Mouse (Mus musculus) heart, embryonic 15.5 days (tissue): ENCODE data around the gene Six3. TPM values are rescaled to one million over a fixed set of nuclear protein-coding genes. Genes with fewer than 3 reads are reported as not detected.

Source experiments
- ATAC-seq: fragments of 200-750 bp; cut with Nextera tagmentation; replicated peaks from 2 replicates; pipeline ENCODE4 v1.8.0; 2017; ENCODE audit warnings: low read depth, moderate TSS enrichment; ENCODE audit not compliant: insufficient number of reproducible peaks, insufficient read depth, low FRiP score
- H3K27ac ChIP-seq: fragments of 300-500 bp; sonication (generic); 2 replicates; pipeline ENCODE4 v1.5.1; 2015; ENCODE audit warnings: mild to moderate bottlenecking, inconsistent platforms
- H3K27me3 ChIP-seq: fragments of 300-500 bp; sonication (generic); 2 replicates; pipeline ENCODE4 v1.6.1; 2015; ENCODE audit warnings: inconsistent platforms
- H3K36me3 ChIP-seq: fragments of 300-500 bp; sonication (generic); 2 replicates; pipeline ENCODE4 v1.6.1; 2015; ENCODE audit warnings: mild to moderate bottlenecking, inconsistent platforms
- H3K4me1 ChIP-seq: fragments of 300-500 bp; sonication (generic); replicated peaks from 2 replicates; pipeline ENCODE4 v1.6.1; 2015; ENCODE audit warnings: inconsistent platforms
- H3K4me2 ChIP-seq: fragments of 300-500 bp; sonication (generic); 2 replicates; pipeline ENCODE4 v1.6.1; 2015; ENCODE audit warnings: inconsistent platforms, mild to moderate bottlenecking, moderate library complexity
- H3K4me3 ChIP-seq: fragments of 300-500 bp; sonication (generic); 2 replicates; pipeline ENCODE4 v1.5.1; 2015; ENCODE audit warnings: mild to moderate bottlenecking, inconsistent platforms
- H3K9ac ChIP-seq: fragments of 300-500 bp; sonication (generic); 2 replicates; pipeline ENCODE4 v1.6.1; 2015; ENCODE audit warnings: mild to moderate bottlenecking, inconsistent platforms
- H3K9me3 ChIP-seq: fragments of 300-500 bp; sonication (generic); replicated peaks from 2 replicates; pipeline ENCODE4 v1.6.1; 2016; ENCODE audit warnings: inconsistent platforms
- WGBS: fragments of 180-500 bp; shearing (Covaris S2); methylation state at CpG from one replicate; pipeline ENCODE4 v1.1.7; 2015; ENCODE audit warnings: mixed read lengths; 5-methylcytosine and 5-hydroxymethylcytosine counted together
- polyA plus RNA-seq: library from polyadenylated mRNA; unstranded; fragments of >200 nt; fragmentation: Nextera tagmentation; extraction: Ambion mirVana; gene quantifications from 2 replicates; pipeline ENCODE4 v1.2.1, GENCODE M21; 2015

The Six3 gene
- polyA plus RNA-seq, 1 experiment from 2014 or later, result not detected

- Histone ChIP-seq H3K9me3 (no peaks in the 10 kb centered on the region), H3K27ac (no peak overlapping the region), H3K4me3 (0 out of 2 replicates have a peak overlapping the region, but pooled peaks have one; percentile 21), H3K9ac (no peak overlapping the region), H3K27me3 (peaks cover 100% of the 10 kb centered on the region), H3K36me3 (no peaks in the 10 kb centered on the region), H3K4me1 (peaks cover 15% of the 10 kb centered on the region), H3K4me2 (no peak overlapping the region)
- ATAC-seq, result no peak
- WGBS, result 2% methylated on average over 30 of the region's 30 CpGs
These were observed 758 bp downstream of the Six3 start for GRCm38 (mm10) chr17:85614011-85614721.

- Histone ChIP-seq H3K4me1 (peaks cover 15% of the 10 kb centered on the region), H3K27me3 (peaks cover 100% of the 10 kb centered on the region), H3K4me2 (peak overlapping the region; percentile 28; the same call in 1 of the 2 replicates), H3K9ac (no peak overlapping the region), H3K4me3 (peak overlapping the region; percentile 21), H3K27ac (no peak overlapping the region), H3K9me3 (no peaks in the 10 kb centered on the region), H3K36me3 (no peaks in the 10 kb centered on the region)
- no peak for ATAC-seq
- WGBS, result under 1% methylated on average over 38 of the region's 38 CpGs
These were observed 1.4 kb downstream of the Six3 start for GRCm38 (mm10) chr17:85614722-85615331.

- WGBS, result under 1% methylated on average over 4 of the region's 4 CpGs
These were observed 2.2 kb downstream of the Six3 start for GRCm38 (mm10) chr17:85615586-85615985.

DNA sequence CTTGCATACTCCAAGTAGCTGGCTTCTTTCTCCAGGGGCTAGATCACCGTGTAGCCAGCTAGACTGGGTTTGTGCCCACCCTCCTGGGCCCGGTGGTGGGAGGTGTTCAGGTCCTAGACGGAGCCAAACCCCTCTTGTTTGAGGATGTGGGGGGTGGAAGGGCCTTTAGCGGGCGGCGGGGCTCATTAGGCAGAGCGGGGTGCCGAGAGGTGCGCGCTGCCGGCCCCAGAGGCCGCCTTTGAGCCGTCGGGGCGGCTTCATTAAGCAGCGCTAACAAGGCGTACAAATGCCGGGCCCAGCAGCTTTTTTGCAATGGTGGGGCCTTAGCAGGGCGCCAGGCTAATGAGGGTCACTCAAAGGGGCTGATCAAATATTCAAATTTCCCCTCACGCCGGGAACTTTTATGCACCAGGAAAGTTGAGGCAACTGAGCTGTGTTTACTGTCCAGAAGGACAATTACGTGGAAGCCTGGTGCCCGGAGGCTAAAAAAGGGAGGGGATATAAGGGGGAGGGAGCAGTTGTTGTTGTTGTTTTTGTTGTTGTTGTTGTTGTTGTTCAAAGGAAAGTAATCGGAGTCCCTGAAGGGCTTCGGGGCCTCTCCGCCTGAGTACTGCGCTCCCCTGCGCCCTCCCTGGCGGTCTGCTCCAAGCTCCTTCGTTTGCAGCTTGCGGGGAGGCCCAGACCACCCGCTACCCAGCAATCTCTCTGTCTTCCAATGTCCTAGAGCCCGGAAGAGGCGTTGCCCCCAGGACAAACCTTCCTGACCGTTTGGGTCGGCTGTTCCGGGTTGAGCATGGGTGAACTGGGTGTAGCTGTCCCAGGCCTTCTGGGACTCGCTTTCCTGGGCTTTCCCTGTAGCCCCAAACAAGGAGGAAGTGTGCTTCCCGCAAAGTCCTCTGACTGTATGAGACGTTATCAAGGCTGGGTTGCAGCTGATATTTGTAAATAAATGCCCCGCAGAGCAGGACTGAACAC is 3.4 kb downstream of the Six3 start:
- no peaks in the 10 kb centered on the region for H3K9me3 ChIP-seq
- peaks cover 100% of the 10 kb centered on the region for H3K27me3 ChIP-seq
- H3K4me2 ChIP-seq, result no peak overlapping the region
- H3K36me3 ChIP-seq, result no peaks in the 10 kb centered on the region
- 2% methylated on average over 40 of the region's 41 CpGs for WGBS
- H3K4me1 ChIP-seq, result peaks cover 28% of the 10 kb centered on the region
- no peak overlapping the region for H3K27ac ChIP-seq
- no peak for ATAC-seq
- H3K9ac ChIP-seq, result no peak overlapping the region
- no peak overlapping the region for H3K4me3 ChIP-seq

More at GRCm38 (mm10) chr17:85615586-85615985, 2.2 kb downstream of the Six3 start:
- peaks cover 100% of the 10 kb centered on the region for H3K27me3 ChIP-seq
- no peak overlapping the region for H3K4me3 ChIP-seq
- no peaks in the 10 kb centered on the region for H3K36me3 ChIP-seq
- H3K27ac ChIP-seq, result no peak overlapping the region
- H3K4me1 ChIP-seq, result peaks cover 15% of the 10 kb centered on the region
- H3K9me3 ChIP-seq, result no peaks in the 10 kb centered on the region
- peak overlapping the region; percentile 28; the same call in 1 of the 2 replicates for H3K4me2 ChIP-seq
- H3K9ac ChIP-seq, result no peak overlapping the region
- ATAC-seq, result no peak

- WGBS, result 1% methylated on average over 35 of the region's 36 CpGs
- H3K4me3 ChIP-seq, result peak overlapping the region; percentile 34
- peaks cover 29% of the 10 kb centered on the region for H3K4me1 ChIP-seq
- no peak overlapping the region for H3K9ac ChIP-seq
- H3K27me3 ChIP-seq, result peaks cover 100% of the 10 kb centered on the region
- H3K9me3 ChIP-seq, result no peaks in the 10 kb centered on the region
- no peak for ATAC-seq
- no peaks in the 10 kb centered on the region for H3K36me3 ChIP-seq
- H3K4me2 ChIP-seq, result peak overlapping the region; percentile 57
- no peak overlapping the region for H3K27ac ChIP-seq
These were observed 4.4 kb downstream of the Six3 start for GRCm38 (mm10) chr17:85617566-85618358.

DNA sequence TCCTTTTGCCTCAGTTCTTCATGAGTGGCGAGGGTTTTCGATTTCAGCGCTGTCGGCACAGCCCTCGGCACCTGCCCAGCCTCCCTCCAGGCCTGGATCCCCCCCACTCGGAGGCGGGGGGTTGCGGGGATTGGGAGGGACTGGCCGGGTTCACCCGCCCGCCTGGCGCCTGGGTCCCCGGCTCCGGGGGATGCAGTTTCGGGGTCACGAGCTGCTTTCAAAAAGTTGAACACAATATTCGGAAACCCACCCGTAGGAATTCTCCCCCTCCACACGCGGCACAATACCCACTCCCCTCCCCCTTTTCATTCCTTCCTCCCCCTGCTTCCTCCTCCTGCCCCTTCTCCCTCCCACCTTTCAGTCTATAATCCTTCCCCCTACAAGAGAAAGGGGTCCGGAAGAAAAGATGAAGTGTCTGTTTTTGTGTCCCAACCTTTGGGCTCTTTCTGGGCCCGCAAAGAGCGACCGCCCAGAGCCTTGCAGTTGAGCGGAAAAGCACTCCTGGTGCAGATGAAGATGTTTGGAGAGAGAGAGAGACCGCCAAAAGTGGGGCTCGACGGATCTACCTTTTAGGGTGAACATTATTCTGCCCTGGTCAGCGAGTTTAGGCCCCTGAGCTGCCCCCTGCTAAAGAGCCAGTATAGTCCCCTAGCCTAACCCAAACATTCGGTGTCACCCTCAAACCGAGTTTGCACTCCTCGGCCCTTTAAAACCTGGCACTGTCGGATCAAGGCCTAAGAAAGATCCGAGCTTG is 5.1 kb downstream of the Six3 start:
- peak overlapping the region; percentile 34 for H3K4me3 ChIP-seq
- H3K9me3 ChIP-seq, result no peaks in the 10 kb centered on the region
- H3K9ac ChIP-seq, result no peak overlapping the region
- H3K27me3 ChIP-seq, result peaks cover 100% of the 10 kb centered on the region
- no peaks in the 10 kb centered on the region for H3K36me3 ChIP-seq
- WGBS, result 2% methylated on average over 34 of the region's 34 CpGs
- H3K4me1 ChIP-seq, result peaks cover 32% of the 10 kb centered on the region
- no peak for ATAC-seq
- peak overlapping the region; percentile 57 for H3K4me2 ChIP-seq
- no peak overlapping the region for H3K27ac ChIP-seq

DNA sequence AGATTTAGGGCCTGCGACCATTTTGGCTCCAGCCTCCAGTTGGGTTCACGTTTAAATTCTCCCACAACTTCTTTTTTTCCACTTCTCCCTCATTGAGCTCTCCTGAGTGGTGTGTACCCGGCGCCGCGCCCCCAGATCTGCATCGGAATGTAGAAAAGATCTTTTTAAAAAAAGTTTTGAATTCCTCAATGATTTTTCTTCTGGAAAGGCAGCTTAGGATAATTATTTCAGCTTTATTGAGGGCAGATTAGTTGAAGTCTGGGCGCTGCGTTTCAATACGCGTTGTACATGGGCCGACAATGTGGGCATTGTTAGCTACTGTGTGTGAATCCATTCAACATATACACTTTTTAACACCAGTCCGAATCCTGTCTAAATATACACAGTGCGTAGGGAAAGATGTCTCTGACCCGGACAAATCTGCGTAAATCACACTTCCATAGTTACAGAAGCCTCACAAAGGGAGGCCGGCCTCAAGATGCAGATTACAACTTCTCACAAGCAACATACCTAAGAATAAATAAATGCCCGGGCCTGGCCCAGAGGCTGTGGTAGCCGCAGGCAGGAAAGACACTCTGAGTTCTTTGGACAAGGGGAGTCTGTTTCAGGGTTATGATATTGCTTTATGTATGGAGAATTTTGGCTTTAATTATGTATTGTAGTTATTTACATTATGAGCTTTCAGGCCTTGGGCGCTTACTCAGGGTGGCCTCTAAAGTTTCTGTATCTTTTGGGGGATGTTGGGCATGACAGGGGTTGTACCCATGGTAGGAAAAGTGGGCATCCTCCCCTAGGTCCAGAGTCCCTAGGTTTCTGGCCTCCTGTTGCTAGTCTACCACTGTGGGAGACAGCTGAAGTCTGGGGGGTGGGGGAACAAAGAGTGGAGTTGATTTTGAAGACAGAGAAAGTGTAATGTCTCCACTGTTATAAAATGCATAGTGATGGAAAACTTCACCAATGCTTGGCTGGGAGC is 6.0 kb downstream of the Six3 start:
- H3K4me3 ChIP-seq, result no peak overlapping the region
- no peak for ATAC-seq
- no peak overlapping the region for H3K27ac ChIP-seq
- H3K36me3 ChIP-seq, result no peaks in the 10 kb centered on the region
- H3K4me2 ChIP-seq, result no peak overlapping the region
- 10% methylated on average over 20 of the region's 20 CpGs for WGBS
- H3K27me3 ChIP-seq, result peaks cover 98% of the 10 kb centered on the region
- no peak overlapping the region for H3K9ac ChIP-seq
- H3K4me1 ChIP-seq, result peaks cover 35% of the 10 kb centered on the region
- no peaks in the 10 kb centered on the region for H3K9me3 ChIP-seq

GRCm38 (mm10) chr17:85620086-85620481 is 6.7 kb downstream of the Six3 start:
- no peak overlapping the region for H3K27ac ChIP-seq
- WGBS, result 3% methylated on average over 6 of the region's 6 CpGs
- no peaks in the 10 kb centered on the region for H3K9me3 ChIP-seq
- H3K4me1 ChIP-seq, result peaks cover 32% of the 10 kb centered on the region
- no peak overlapping the region for H3K4me2 ChIP-seq
- no peaks in the 10 kb centered on the region for H3K36me3 ChIP-seq
- no peak overlapping the region for H3K9ac ChIP-seq
- H3K4me3 ChIP-seq, result no peak overlapping the region
- no peak for ATAC-seq
- H3K27me3 ChIP-seq, result peaks cover 96% of the 10 kb centered on the region

DNA sequence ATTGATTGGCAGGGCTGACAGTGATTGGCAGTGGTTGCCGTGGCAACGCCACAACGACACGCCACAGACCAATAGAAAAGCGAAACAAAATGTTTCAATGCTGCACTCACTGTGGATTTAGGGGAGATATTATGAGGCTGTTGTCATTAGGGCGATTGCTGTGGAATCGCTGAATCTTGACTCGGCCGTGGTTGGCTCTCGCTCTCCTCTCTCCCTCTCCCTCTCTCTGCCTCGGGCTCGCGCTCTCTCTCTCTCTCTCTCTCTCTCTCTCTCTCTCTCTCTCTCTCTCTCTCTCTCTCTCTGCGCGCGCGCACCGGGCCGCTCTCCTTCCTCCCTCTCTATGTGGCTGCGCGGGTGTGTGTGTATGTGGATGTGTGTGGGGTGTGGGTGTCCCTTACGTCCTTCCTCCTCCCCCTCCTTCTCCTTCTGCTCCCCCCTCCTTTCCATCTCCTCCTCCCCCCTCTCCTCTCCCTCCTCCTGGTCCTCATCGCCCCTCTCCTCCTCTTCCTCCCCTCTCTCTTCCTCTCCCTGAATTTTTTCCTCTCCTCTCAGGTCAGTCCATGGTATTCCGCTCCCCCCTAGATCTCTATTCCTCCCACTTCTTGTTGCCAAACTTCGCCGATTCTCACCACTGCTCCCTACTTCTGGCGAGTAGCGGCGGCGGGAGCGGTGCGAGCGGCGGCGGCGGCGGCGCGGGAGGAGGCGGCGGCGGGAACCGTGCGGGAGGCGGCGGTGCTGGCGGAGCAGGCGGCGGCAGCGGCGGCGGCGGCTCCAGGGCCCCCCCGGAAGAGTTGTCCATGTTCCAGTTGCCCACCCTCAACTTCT is 7.5 kb downstream of the Six3 start:
- Histone ChIP-seq H3K4me2 (peak overlapping the region; percentile 63), H3K4me1 (peaks cover 30% of the 10 kb centered on the region), H3K4me3 (peak overlapping the region; percentile 35), H3K27ac (no peak overlapping the region), H3K9ac (no peak overlapping the region), H3K27me3 (peaks cover 96% of the 10 kb centered on the region), H3K36me3 (no peaks in the 10 kb centered on the region), H3K9me3 (no peaks in the 10 kb centered on the region)
- WGBS, result under 1% methylated on average over 51 of the region's 54 CpGs
- ATAC-seq, result peak; percentile 40; the same call in 1 of the 2 replicates
